Mouse (Mus musculus) lung, adult 2 months (tissue): ENCODE results near the gene Coro2b.

Experiments used
- CTCF ChIP-seq: fragments of 200-500 bp; IDR thresholded peaks from 2 replicates; pipeline ENCODE4 v1.5.1; 2011; ENCODE audit warnings: mild to moderate bottlenecking, low read length, control low read depth; ENCODE audit not compliant: insufficient read depth
- POLR2A ChIP-seq: fragments of 200-500 bp; IDR thresholded peaks from 2 replicates; pipeline ENCODE4 v1.6.1; 2011; ENCODE audit warnings: low read depth, mild to moderate bottlenecking, control low read depth, low read length, borderline replicate concordance; ENCODE audit errors: extremely low read depth

- TF ChIP-seq POLR2A (no peak), CTCF (no peak)
These were observed 76.8 kb downstream of the Coro2b start for GRCm38 (mm10) chr9:62460086-62460485.
